Mouse (Mus musculus) liver, embryonic 14.5 days (tissue): ENCODE measurements at regions not wholly inside any gene's neighbourhood (a gene's known extent, or its start where the extent isn't known, plus 50 kb on each side); places are given as distances from the start of the nearest gene placed in this dataset.

Source experiments
- CTCF ChIP-seq: IDR thresholded peaks from 2 replicates; pipeline ENCODE4 v1.5.1; 2016; ENCODE audit warnings: antibody characterized with exemption, low read depth, control low read depth
- EP300 ChIP-seq: IDR thresholded peaks from 2 replicates; pipeline ENCODE4 v1.6.1; 2016; ENCODE audit warnings: antibody characterized with exemption, low read depth

- TF ChIP-seq CTCF = no peak
- no peak for TF ChIP-seq EP300
Measured at GRCm38 (mm10) chr7:70165501-70165900, 201.0 kb downstream of the Nr2f2 start.
